Mouse (Mus musculus) embryonic fibroblast, embryonic 13.5 days (primary cell): ENCODE measurements around the gene Dync2li1.

ENCODE experiments used
- CTCF ChIP-seq: IDR thresholded peaks from 2 replicates; pipeline ENCODE4 v1.5.1; 2011; ENCODE audit warnings: mild to moderate bottlenecking, control low read depth, low read length, moderate library complexity, borderline replicate concordance; ENCODE audit not compliant: insufficient read depth
- POLR2A ChIP-seq: IDR thresholded peaks from 2 replicates; pipeline ENCODE4 v1.6.1; 2011; ENCODE audit warnings: low read depth, mild to moderate bottlenecking, control low read depth, low read length, moderate library complexity

- TF ChIP-seq CTCF (no peak), POLR2A (no peak)
These were observed 13.6 kb downstream of the Dync2li1 start for GRCm38 (mm10) chr17:84639796-84640378.
